Mouse (Mus musculus) cerebellum, adult 2 months (tissue): Measurements from ENCODE around the gene Srpr. TPM values are rescaled to one million over a fixed set of nuclear protein-coding genes. Genes with fewer than 3 reads are reported as not detected.

Source experiments
- DNase-seq, 2 experiments: peaks; one replicate each; pipeline ENCODE4 v3.0.0; 2021
- H3K27ac ChIP-seq: fragments of 200-500 bp; 2 replicates; pipeline ENCODE4 v1.5.1; 2012; ENCODE audit warnings: low read length, control low read depth, inconsistent platforms; ENCODE audit not compliant: insufficient read depth
- H3K27me3 ChIP-seq: fragments of 200-500 bp; 2 replicates; pipeline ENCODE4 v1.6.1; 2012; ENCODE audit warnings: inconsistent platforms, mild to moderate bottlenecking, low read length, moderate library complexity; ENCODE audit not compliant: control insufficient read depth, insufficient read depth
- H3K4me1 ChIP-seq: fragments of 200-500 bp; 2 replicates; pipeline ENCODE4 v1.6.1; 2011; ENCODE audit warnings: low read length; ENCODE audit not compliant: control insufficient read depth, insufficient read depth
- H3K4me3 ChIP-seq: fragments of 200-500 bp; replicated peaks from 2 replicates; pipeline ENCODE3; 2011; ENCODE audit warnings: mild to moderate bottlenecking, low read depth, low read length, control low read depth; ENCODE audit not compliant: insufficient read depth
- CTCF ChIP-seq: fragments of 200-500 bp; IDR thresholded peaks from 2 replicates; pipeline ENCODE4 v1.5.1; 2011; ENCODE audit warnings: low read depth, mild to moderate bottlenecking, control low read depth, low read length, moderate library complexity, borderline replicate concordance; ENCODE audit not compliant: insufficient read depth
- POLR2A ChIP-seq: fragments of 200-500 bp; IDR thresholded peaks from 2 replicates; pipeline ENCODE4 v1.6.1; 2011; ENCODE audit warnings: low read length, control low read depth, borderline replicate concordance; ENCODE audit not compliant: insufficient read depth
- WGBS: fragments of 180-500 bp; shearing (Covaris S2); methylation state at CpG from one replicate; pipeline ENCODE4 v1.1.7; 2018; 5-methylcytosine and 5-hydroxymethylcytosine counted together
- polyA plus RNA-seq: library from polyadenylated mRNA; depleted of rRNA; stranded (reverse); fragments of >200 nt; gene quantifications from 2 replicates; pipeline ENCODE4 v1.2.3, GENCODE M21; 2012

Gene Srpr
- polyA plus RNA-seq, 1 experiment = 63.8 TPM

DNA sequence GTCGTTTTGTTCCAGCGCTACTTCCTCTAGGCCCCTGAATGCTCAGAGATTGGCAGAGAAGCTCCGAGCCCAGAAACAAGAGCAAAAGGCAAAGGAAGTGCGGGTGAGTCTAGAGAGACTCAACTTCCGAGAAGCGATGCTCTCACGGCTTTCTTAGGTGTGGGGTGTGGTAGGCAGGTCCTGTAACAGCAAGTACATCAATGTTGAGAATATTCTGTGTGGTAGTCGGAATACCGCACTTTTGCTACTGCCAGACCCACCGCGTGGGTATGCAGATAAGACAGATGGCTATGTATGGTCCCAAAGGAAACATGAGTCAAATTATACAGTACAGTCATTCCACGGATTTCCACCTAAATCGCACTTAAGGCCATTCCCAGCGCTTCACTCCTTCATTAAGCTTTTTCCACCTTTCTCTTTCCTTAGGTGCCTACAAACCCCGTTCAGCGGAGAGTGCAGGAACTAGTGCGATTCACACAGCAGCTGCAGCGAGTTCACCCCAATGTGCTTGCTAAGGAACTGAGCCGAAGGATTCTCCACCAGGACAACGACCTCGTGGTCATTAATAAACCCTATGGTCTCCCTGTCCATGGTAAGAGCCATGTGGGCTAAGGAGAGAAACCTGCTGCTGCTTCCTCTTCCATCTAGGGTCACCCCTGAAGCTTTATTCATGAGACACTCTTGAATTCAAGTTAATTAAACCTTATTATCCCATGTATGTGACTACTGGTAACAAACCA, 68.2 kb downstream of the Srpr start:
- WGBS = 3% methylated on average over 21 of the region's 21 CpGs
- peak in 1 of 2 experiments; percentile 32 for DNase-seq
- H3K27ac ChIP-seq = peak overlapping the region; percentile 27

GRCm38 (mm10) chr9:35277855-35278365, 77.9 kb downstream of the Srpr start:
- no peak for TF ChIP-seq CTCF
- no peak for TF ChIP-seq POLR2A
- Histone ChIP-seq H3K27me3 (no peaks in the 10 kb centered on the region), H3K27ac (no peak overlapping the region), H3K4me3 (no peak overlapping the region), H3K4me1 (no peaks in the 10 kb centered on the region)
- WGBS = 87% methylated on average over 3 of the region's 3 CpGs
- no peak for DNase-seq

More for the DNA sequence above, 68.2 kb downstream of the Srpr start:
- H3K4me3 ChIP-seq = peak overlapping the region; percentile 69
- TF ChIP-seq CTCF = no peak
- no peak for TF ChIP-seq POLR2A
- H3K4me1 ChIP-seq = no peaks in the 10 kb centered on the region; the same call in 1 of the 2 replicates
- no peaks in the 10 kb centered on the region for H3K27me3 ChIP-seq

DNA sequence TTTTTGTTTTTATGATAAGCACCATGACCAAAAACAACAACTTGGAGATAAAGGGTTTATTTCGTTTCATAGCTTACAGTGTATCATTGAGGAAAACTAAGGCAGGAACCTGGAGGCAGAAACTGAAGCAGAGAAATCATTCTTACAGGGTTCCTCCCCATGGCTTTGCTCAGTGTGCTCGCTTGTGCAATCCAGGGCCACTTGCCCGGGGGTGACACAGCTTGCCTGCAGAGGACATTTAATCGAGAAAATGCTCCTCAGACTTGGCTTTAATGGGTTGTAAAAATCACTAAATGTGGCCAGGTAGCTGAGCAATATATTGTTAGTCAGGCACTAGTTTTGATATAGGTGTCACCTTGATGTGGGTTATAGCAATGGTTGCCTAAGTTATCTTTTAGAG, 78.5 kb downstream of the Srpr start:
- 75% methylated on average over 4 of the region's 4 CpGs for WGBS
- TF ChIP-seq POLR2A = no peak
- no peak for TF ChIP-seq CTCF
- Histone ChIP-seq H3K4me3 (no peak overlapping the region), H3K27me3 (no peaks in the 10 kb centered on the region), H3K4me1 (no peaks in the 10 kb centered on the region), H3K27ac (no peak overlapping the region)
- DNase-seq = no peak

GRCm38 (mm10) chr9:35282006-35282850, 82.3 kb downstream of the Srpr start:
- Histone ChIP-seq H3K27ac (no peak overlapping the region), H3K4me3 (no peak overlapping the region), H3K4me1 (no peaks in the 10 kb centered on the region), H3K27me3 (no peaks in the 10 kb centered on the region)
- peak; percentile 54 to 60 for DNase-seq
- TF ChIP-seq CTCF (peak; percentile 51; the same call in 1 of the 2 replicates), POLR2A (no peak)
- whole genome bisulfite sequencing = 17% methylated on average over 5 of the region's 5 CpGs

DNA sequence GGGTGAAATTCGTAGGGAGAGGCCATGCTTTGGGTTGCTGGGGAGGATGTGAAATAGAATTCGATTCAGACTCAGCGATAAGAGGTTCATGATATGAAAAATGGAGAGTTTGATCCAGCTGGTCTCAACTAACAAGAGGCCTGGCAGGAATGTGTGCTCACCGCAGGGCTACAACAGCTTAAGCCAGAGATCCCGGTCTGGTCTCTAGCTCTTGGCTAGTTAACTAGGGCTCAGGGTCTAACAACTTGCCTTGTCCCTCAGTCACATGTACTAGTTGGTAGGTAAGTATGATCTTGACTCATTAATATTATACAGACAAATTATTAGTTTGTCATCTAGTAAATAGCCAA, 82.9 kb downstream of the Srpr start:
- Histone ChIP-seq H3K4me3 (no peak overlapping the region), H3K4me1 (no peaks in the 10 kb centered on the region), H3K27ac (no peak overlapping the region), H3K27me3 (no peaks in the 10 kb centered on the region)
- TF ChIP-seq POLR2A (no peak), CTCF (no peak)
- no peak for DNase-seq
- 50% methylated on average over 5 of the region's 5 CpGs for WGBS

DNA sequence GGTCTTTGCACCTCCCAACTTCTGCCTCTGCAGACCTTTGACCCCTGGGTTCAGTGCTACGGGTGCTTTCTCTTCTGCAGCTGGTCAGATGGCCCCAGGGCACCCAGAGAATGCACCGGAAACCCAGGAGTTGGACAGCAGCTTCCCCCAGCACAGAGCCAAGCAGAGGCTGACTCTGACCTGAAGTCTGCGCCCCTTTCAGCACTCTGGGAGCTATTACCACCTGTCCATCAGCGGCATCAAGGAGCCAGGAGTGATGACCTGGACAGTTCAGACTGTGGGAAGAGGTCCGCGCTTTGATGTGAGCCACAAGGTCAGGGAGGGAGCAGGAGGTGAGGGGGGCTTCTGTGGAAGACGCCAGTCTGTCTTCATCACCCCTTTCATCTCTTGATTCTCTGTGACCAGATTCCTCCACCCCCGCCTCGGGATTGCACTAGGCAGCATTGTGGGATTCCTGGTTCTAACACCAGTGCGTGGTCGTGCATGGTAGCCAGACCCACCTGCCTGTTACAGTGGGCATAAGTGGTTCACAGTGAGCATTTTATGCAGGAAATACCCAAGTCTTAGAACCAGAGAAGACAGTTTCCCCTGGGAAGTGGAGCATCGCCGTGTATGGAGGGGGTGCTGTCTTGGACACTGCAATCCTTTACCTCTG, 83.6 kb downstream of the Srpr start:
- no peak overlapping the region for H3K27ac ChIP-seq
- no peak overlapping the region for H3K4me3 ChIP-seq
- H3K27me3 ChIP-seq = no peaks in the 10 kb centered on the region
- H3K4me1 ChIP-seq = no peaks in the 10 kb centered on the region
- WGBS = 83% methylated on average over 13 of the region's 13 CpGs
- TF ChIP-seq POLR2A (no peak), CTCF (no peak)
- peak in 1 of 2 experiments; percentile 19 for DNase-seq

DNA sequence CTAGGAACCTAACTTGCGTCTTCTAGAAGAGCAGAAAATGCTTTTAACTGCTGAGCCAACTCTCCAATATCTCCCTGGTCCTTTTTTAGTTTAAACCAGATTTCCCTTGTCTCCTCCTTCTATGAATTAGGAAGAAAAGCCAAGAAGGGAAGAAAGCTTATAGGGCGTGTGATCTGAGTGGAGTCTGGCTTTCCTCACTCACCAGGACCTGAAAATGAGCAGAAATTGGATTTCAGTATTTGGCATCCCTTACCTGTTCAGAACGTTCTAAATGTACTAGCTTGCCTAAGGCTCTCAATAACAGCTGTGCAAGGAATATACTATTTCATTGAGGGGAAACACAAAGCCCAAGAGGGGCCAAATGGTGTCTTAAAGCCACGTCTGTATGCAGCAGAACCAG, 84.4 kb downstream of the Srpr start:
- DNase-seq = no peak
- no peaks in the 10 kb centered on the region for H3K4me1 ChIP-seq
- TF ChIP-seq CTCF (no peak), POLR2A (no peak)
- no peak overlapping the region for H3K4me3 ChIP-seq
- 97% methylated on average over 4 of the region's 4 CpGs for WGBS
- no peak overlapping the region for H3K27ac ChIP-seq
- no peaks in the 10 kb centered on the region for H3K27me3 ChIP-seq

DNA sequence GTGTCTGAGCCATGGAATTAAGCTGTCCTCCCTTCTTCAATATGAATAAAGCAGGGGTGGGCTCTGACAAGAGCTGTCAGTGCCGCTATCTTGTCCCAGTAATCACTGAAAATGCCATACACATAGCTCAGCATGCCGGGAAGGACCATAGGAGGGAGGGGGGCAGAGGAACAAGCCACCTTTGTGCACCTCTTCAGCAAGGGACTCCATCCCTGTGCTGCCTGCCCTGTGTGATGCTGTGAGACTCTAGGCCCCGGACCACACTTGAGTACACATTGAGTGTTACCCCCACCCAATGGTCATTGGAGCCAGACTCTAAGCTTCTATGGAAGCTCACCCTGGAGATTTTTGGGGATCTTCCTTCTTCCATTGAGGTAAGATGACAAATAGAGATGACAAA, 86.4 kb downstream of the Srpr start:
- TF ChIP-seq CTCF (no peak), POLR2A (no peak)

More for the DNA sequence above, 86.4 kb downstream of the Srpr start:
- Histone ChIP-seq H3K4me1 (no peaks in the 10 kb centered on the region), H3K27me3 (no peaks in the 10 kb centered on the region), H3K27ac (no peak overlapping the region), H3K4me3 (no peak overlapping the region)
- WGBS = 74% methylated on average over 3 of the region's 3 CpGs
- no peak for DNase-seq
